Mouse (Mus musculus) midbrain, embryonic 14.5 days (tissue): ENCODE results near the gene Lsamp. TPM values are rescaled to one million over a fixed set of nuclear protein-coding genes. Genes with fewer than 3 reads are reported as not detected.
A peak's percentile ranks its signal among the peaks of the same experiment; 100 is the strongest.

Experiments
- ATAC-seq: fragments of 200-750 bp; cut with Nextera tagmentation; 2 replicates; pipeline ENCODE4 v1.8.0; 2017; ENCODE audit warnings: moderate number of reproducible peaks, moderate library complexity; ENCODE audit not compliant: low FRiP score, low TSS enrichment
- DNase-seq: peaks from one replicate; pipeline ENCODE4 v3.0.0-alpha.2; 2015
- H3K27ac ChIP-seq: fragments of 300-500 bp; sonication (generic); replicated peaks from 2 replicates; pipeline ENCODE4 v1.5.1; 2014; ENCODE audit warnings: mild to moderate bottlenecking, low read depth, low read length, moderate library complexity
- H3K27me3 ChIP-seq: fragments of 300-500 bp; sonication (generic); 2 replicates; pipeline ENCODE4 v1.6.1; 2014; ENCODE audit warnings: low read length, control low read depth, mixed read lengths; ENCODE audit not compliant: control insufficient read depth, insufficient read depth
- H3K36me3 ChIP-seq: fragments of 300-500 bp; sonication (generic); 2 replicates; pipeline ENCODE4 v1.6.1; 2014; ENCODE audit warnings: low read length, control low read depth; ENCODE audit not compliant: control insufficient read depth, insufficient read depth
- H3K4me1 ChIP-seq: fragments of 300-500 bp; sonication (generic); 2 replicates; pipeline ENCODE4 v1.6.1; 2014; ENCODE audit warnings: mild to moderate bottlenecking, antibody characterized with exemption, low read length, control low read depth; ENCODE audit not compliant: control insufficient read depth, insufficient read depth
- H3K4me2 ChIP-seq: fragments of 300-500 bp; sonication (generic); 2 replicates; pipeline ENCODE4 v1.6.1; 2014; ENCODE audit warnings: mild to moderate bottlenecking, low read length, moderate library complexity
- H3K4me3 ChIP-seq: fragments of 300-500 bp; sonication (generic); replicated peaks from 2 replicates; pipeline ENCODE4 v1.5.1; 2014; ENCODE audit warnings: low read depth, low read length
- H3K9ac ChIP-seq: fragments of 300-500 bp; sonication (generic); replicated peaks from 2 replicates; pipeline ENCODE4 v1.6.1; 2014; ENCODE audit warnings: mild to moderate bottlenecking, low read length, moderate library complexity
- H3K9me3 ChIP-seq: fragments of 300-500 bp; sonication (generic); 2 replicates; pipeline ENCODE4 v1.6.1; 2016; ENCODE audit warnings: low read length, control low read depth, mixed read lengths; ENCODE audit not compliant: control insufficient read depth
- WGBS: fragments of 180-500 bp; shearing (Covaris S2); extraction: QIAGEN DNeasy Blood & Tissue Kit; methylation state at CpG from one replicate; pipeline ENCODE4 v1.1.7; 2014; 5-methylcytosine and 5-hydroxymethylcytosine counted together
- polyA plus RNA-seq: library from polyadenylated mRNA; unstranded; fragments of >200 nt; fragmentation: Nextera tagmentation; extraction: Ambion mirVana; gene quantifications from 2 replicates; pipeline ENCODE4 v1.2.1, GENCODE M21; 2014

The Lsamp gene
- polyA plus RNA-seq, 1 experiment from 2014 or later = 79.5 TPM

GRCm38 (mm10) chr16:41242841-41243240 is 1258.7 kb downstream of the Lsamp start:
- Histone ChIP-seq H3K4me3 (no peak overlapping the region), H3K27ac (no peak overlapping the region), H3K9me3 (no peaks in the 10 kb centered on the region), H3K4me2 (no peak overlapping the region), H3K9ac (no peak overlapping the region), H3K4me1 (no peaks in the 10 kb centered on the region), H3K27me3 (no peaks in the 10 kb centered on the region), H3K36me3 (no peaks in the 10 kb centered on the region)
- WGBS = 86% methylated on average over 4 of the region's 4 CpGs
- ATAC-seq = no peak
- DNase-seq = no peak

DNA sequence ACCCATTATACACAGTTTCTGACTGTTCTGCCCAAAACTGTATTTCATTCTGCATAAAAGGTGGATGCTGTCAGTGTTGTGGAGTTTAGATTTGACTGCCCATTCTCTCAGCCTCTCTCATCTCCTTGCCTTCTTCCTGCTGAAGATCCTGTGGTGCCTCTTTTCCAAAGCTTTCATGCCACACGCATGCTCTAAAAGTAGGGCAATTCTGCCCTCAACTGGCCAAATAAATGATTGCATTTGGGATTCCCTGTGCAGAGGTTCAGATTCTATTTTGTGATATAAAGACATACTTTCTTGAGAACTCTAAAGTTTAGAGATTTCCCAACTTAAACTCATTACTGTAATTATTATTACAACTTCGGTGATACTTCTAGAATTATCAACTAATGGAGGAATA is 1260.5 kb downstream of the Lsamp start:
- H3K9me3 ChIP-seq = no peaks in the 10 kb centered on the region
- no peak for ATAC-seq
- DNase-seq = peak; percentile 92

GRCm38 (mm10) chr16:41258145-41259035 is 1274.2 kb downstream of the Lsamp start:
- no peaks in the 10 kb centered on the region for H3K36me3 ChIP-seq
- H3K27me3 ChIP-seq = no peaks in the 10 kb centered on the region
- no peak overlapping the region for H3K4me3 ChIP-seq
- ATAC-seq (peak; percentile 72), DNase-seq (peak; percentile 94)
- no peak overlapping the region for H3K4me2 ChIP-seq
- WGBS = 42% methylated on average over 12 of the region's 12 CpGs
- peak overlapping the region; percentile 70 for H3K27ac ChIP-seq
- no peaks in the 10 kb centered on the region for H3K9me3 ChIP-seq
- H3K9ac ChIP-seq = 0 out of 2 replicates have a peak overlapping the region, but pooled peaks have one; percentile 27
- no peaks in the 10 kb centered on the region for H3K4me1 ChIP-seq

More for the DNA sequence above, 1260.5 kb downstream of the Lsamp start:
- Histone ChIP-seq H3K4me1 (no peaks in the 10 kb centered on the region), H3K36me3 (no peaks in the 10 kb centered on the region), H3K27ac (no peak overlapping the region), H3K4me3 (no peak overlapping the region), H3K4me2 (no peak overlapping the region), H3K9ac (no peak overlapping the region), H3K27me3 (no peaks in the 10 kb centered on the region)
- 13% methylated on average over 2 of the region's 2 CpGs for WGBS

DNA sequence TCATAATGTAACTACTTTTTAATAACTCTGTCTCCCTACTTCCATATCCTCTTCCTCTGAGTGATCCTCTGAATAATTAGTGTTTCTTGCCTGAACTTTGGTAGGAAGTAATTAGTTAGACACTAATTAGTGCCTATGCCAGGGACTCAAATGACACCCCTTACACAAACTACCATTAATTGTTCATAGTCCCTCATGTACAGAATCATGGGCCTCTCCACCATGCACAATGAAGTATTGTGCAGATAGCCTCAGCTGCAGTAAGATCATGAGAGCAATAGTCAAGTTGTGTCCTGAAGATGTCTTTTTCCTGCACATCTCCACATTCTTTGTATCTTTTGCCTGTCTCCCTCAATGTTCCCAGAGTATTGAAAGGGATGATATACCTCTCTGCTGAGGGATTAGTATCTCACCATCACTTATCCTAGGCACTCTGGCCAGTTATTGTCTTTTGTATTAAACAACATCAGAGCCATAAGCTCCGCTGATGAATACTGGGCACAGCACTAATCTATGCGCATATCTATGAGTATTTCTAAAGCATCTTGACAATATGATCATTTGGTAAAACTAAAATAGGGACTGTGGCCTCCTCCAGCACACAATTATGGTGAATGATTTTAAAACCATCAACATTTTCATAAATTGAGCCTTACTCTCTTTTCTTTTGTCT is 1292.0 kb downstream of the Lsamp start:
- no peaks in the 10 kb centered on the region for H3K9me3 ChIP-seq
- H3K4me1 ChIP-seq = no peaks in the 10 kb centered on the region
- no peaks in the 10 kb centered on the region for H3K27me3 ChIP-seq
- no peak for ATAC-seq
- no peak overlapping the region for H3K27ac ChIP-seq
- H3K36me3 ChIP-seq = no peaks in the 10 kb centered on the region
- H3K9ac ChIP-seq = no peak overlapping the region
- DNase-seq = no peak
- 51% methylated on average over 2 of the region's 2 CpGs for WGBS
- no peak overlapping the region for H3K4me3 ChIP-seq
- no peak overlapping the region for H3K4me2 ChIP-seq

- Histone ChIP-seq H3K9ac (no peak overlapping the region), H3K4me2 (no peak overlapping the region), H3K4me3 (no peak overlapping the region), H3K27ac (no peak overlapping the region), H3K4me1 (no peaks in the 10 kb centered on the region), H3K36me3 (no peaks in the 10 kb centered on the region), H3K27me3 (no peaks in the 10 kb centered on the region), H3K9me3 (no peaks in the 10 kb centered on the region)
- ATAC-seq = no peak
- WGBS = 78% methylated on average over 3 of the region's 3 CpGs
- no peak for DNase-seq
Observed at GRCm38 (mm10) chr16:41317992-41318391, 1333.8 kb downstream of the Lsamp start.

DNA sequence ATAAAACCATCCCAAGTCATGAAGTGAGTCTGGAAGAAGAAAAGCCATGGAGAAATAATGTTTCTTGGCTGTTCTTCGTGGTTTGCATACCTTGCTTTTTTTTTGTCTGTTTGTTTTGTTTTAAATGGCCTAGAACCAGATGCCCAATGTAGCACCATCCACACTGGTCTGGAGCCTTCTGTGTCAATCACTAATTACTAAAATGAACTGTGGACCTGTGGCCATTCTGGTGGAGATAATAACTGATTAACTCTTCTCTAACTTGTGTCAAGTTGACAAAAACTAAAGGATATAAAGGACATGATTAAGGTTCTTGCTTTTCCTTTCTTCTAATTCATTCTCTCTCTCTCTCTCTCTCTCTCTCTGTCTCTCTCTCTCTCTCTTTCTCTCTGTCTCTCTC is 1359.3 kb downstream of the Lsamp start:
- no peak overlapping the region for H3K4me2 ChIP-seq
- no peak overlapping the region for H3K4me3 ChIP-seq
- no peaks in the 10 kb centered on the region for H3K4me1 ChIP-seq
- no peaks in the 10 kb centered on the region for H3K9me3 ChIP-seq
- H3K36me3 ChIP-seq = no peaks in the 10 kb centered on the region
- DNase-seq = no peak
- H3K27me3 ChIP-seq = no peaks in the 10 kb centered on the region
- H3K27ac ChIP-seq = no peak overlapping the region
- ATAC-seq = no peak
- 90% methylated on average over 1 of the region's 1 CpGs for WGBS
- no peak overlapping the region for H3K9ac ChIP-seq

GRCm38 (mm10) chr16:41365138-41365537 is 1381.0 kb downstream of the Lsamp start:
- Histone ChIP-seq H3K4me1 (no peaks in the 10 kb centered on the region), H3K27ac (no peak overlapping the region), H3K36me3 (no peaks in the 10 kb centered on the region), H3K9me3 (no peaks in the 10 kb centered on the region), H3K4me2 (no peak overlapping the region), H3K27me3 (no peaks in the 10 kb centered on the region), H3K4me3 (no peak overlapping the region), H3K9ac (no peak overlapping the region)
- 64% methylated on average over 2 of the region's 2 CpGs for WGBS
- ATAC-seq (no peak), DNase-seq (peak; percentile 20)

GRCm38 (mm10) chr16:41383702-41384101 is 1399.5 kb downstream of the Lsamp start:
- Histone ChIP-seq H3K4me2 (no peak overlapping the region), H3K4me3 (no peak overlapping the region), H3K36me3 (no peaks in the 10 kb centered on the region), H3K9ac (no peak overlapping the region), H3K27ac (no peak overlapping the region), H3K9me3 (no peaks in the 10 kb centered on the region), H3K4me1 (no peaks in the 10 kb centered on the region), H3K27me3 (no peaks in the 10 kb centered on the region)
- no peak for DNase-seq
- ATAC-seq = no peak
- WGBS = 76% methylated on average over 3 of the region's 3 CpGs
